Mouse (Mus musculus): ENCODE data around the gene Lsr. TPM values are rescaled to one million over a fixed set of nuclear protein-coding genes. Genes with fewer than 3 reads are reported as not detected.
A peak's percentile ranks its signal among the peaks of the same experiment; 100 is the strongest.

Gene Lsr
- polyA plus RNA-seq, 1 experiment = 7.5 TPM

- WGBS = under 1% methylated on average over 37 of the region's 37 CpGs
- Histone ChIP-seq H3K4me3 (ENCODE audit: extremely low read depth, insufficient read depth, insufficient read length) (peak within 1 kb of the TSS; percentile 53), H3K36me3 (ENCODE audit: control insufficient read depth, insufficient read depth, low read length) (no peaks in the 10 kb centered on the region), H3K27ac (ENCODE audit: insufficient read depth, low read length) (no peak within 1 kb of the TSS), H3K4me1 (ENCODE audit: control insufficient read depth, insufficient read depth, insufficient read length) (peaks cover 8% of the 10 kb centered on the region; the same call in 1 of the 2 replicates), H3K27me3 (ENCODE audit: control insufficient read depth, insufficient read depth, low read length) (peaks cover 3% of the 10 kb centered on the region; the same call in 1 of the 2 replicates)
- peak; percentile 95 for TF ChIP-seq CTCF (IDR thresholded peaks at IDR 0.05; ENCODE audit: extremely low read depth, insufficient read depth, insufficient read length, insufficient replicate concordance)
- TF ChIP-seq POLR2A (IDR thresholded peaks at IDR 0.05; ENCODE audit: low read depth, low read length) = no peak
- peak; percentile 80 to 88 for DNase-seq (ENCODE audit: low read depth in 1 of 2, low spot score in 2 of 2)
Measured at GRCm38 (mm10) chr7:30973501-30974289, 431 bp upstream of the Lsr start, which contains the start of gene Fam187b. Gene Fam187b (plus strand): TSS chr7:30973790.

- 28% methylated on average over 41 of the region's 41 CpGs for WGBS
- Histone ChIP-seq H3K27ac (ENCODE audit: insufficient read depth, low read length) (no peak overlapping the region), H3K27me3 (ENCODE audit: control insufficient read depth, insufficient read depth, low read length) (peaks cover 3% of the 10 kb centered on the region; the same call in 1 of the 2 replicates), H3K4me3 (ENCODE audit: extremely low read depth, insufficient read depth, insufficient read length) (peak overlapping the region; percentile 20; the same call in 1 of the 2 replicates), H3K36me3 (ENCODE audit: control insufficient read depth, insufficient read depth, low read length) (no peaks in the 10 kb centered on the region), H3K4me1 (ENCODE audit: control insufficient read depth, insufficient read depth, insufficient read length) (peaks cover 8% of the 10 kb centered on the region; the same call in 1 of the 2 replicates)
- no peak for TF ChIP-seq CTCF (IDR thresholded peaks at IDR 0.05; ENCODE audit: extremely low read depth, insufficient read depth, insufficient read length, insufficient replicate concordance)
- TF ChIP-seq POLR2A (IDR thresholded peaks at IDR 0.05; ENCODE audit: low read depth, low read length) = no peak
- DNase-seq (ENCODE audit: low read depth in 1 of 2, low spot score in 2 of 2) = no peak
Measured at GRCm38 (mm10) chr7:30972426-30973250, 626 bp downstream of the Lsr start.

DNA sequence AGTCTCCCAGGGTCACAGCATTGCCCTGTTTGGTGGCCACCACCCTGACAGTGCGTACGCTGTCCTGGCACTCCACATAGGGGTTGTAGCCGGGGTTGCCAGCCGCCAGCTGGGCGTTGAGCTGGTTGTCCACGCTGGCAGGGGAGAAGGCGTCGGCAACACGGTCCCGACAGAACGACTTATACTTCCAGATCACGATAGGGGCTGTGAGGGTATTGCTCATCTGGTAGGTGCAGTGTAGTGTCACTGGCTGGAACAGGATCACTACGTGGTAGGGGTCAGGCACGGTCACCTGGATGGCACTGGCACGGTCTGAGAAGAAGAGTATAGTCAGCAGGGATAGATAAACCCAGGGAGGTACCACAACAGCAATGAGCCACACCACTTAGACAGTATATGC, 1.4 kb downstream of the Lsr start:
- Histone ChIP-seq H3K4me1 (ENCODE audit: control insufficient read depth, insufficient read depth, insufficient read length) (peaks cover 8% of the 10 kb centered on the region; the same call in 1 of the 2 replicates), H3K4me3 (ENCODE audit: extremely low read depth, insufficient read depth, insufficient read length) (no peak overlapping the region), H3K36me3 (ENCODE audit: control insufficient read depth, insufficient read depth, low read length) (no peaks in the 10 kb centered on the region), H3K27me3 (ENCODE audit: control insufficient read depth, insufficient read depth, low read length) (peaks cover 3% of the 10 kb centered on the region; the same call in 1 of the 2 replicates), H3K27ac (ENCODE audit: insufficient read depth, low read length) (no peak overlapping the region)
- WGBS = 94% methylated on average over 15 of the region's 15 CpGs
- TF ChIP-seq POLR2A (IDR thresholded peaks at IDR 0.05; ENCODE audit: low read depth, low read length) (no peak), CTCF (IDR thresholded peaks at IDR 0.05; ENCODE audit: extremely low read depth, insufficient read depth, insufficient read length, insufficient replicate concordance) (no peak)
- no peak for DNase-seq (ENCODE audit: low read depth in 1 of 2, low spot score in 2 of 2)

GRCm38 (mm10) chr7:30969174-30969573, 4.1 kb downstream of the Lsr start:
- no peak for DNase-seq (ENCODE audit: low read depth in 1 of 2, low spot score in 2 of 2)
- TF ChIP-seq CTCF (IDR thresholded peaks at IDR 0.05; ENCODE audit: extremely low read depth, insufficient read depth, insufficient read length, insufficient replicate concordance) (no peak), POLR2A (IDR thresholded peaks at IDR 0.05; ENCODE audit: low read depth, low read length) (no peak)
- Histone ChIP-seq H3K27ac (ENCODE audit: insufficient read depth, low read length) (no peak overlapping the region), H3K27me3 (ENCODE audit: control insufficient read depth, insufficient read depth, low read length) (peaks cover 3% of the 10 kb centered on the region; the same call in 1 of the 2 replicates), H3K4me1 (ENCODE audit: control insufficient read depth, insufficient read depth, insufficient read length) (peaks cover 8% of the 10 kb centered on the region; the same call in 1 of the 2 replicates), H3K36me3 (ENCODE audit: control insufficient read depth, insufficient read depth, low read length) (no peaks in the 10 kb centered on the region), H3K4me3 (ENCODE audit: extremely low read depth, insufficient read depth, insufficient read length) (no peak overlapping the region)
- 86% methylated on average over 4 of the region's 4 CpGs for WGBS

DNA sequence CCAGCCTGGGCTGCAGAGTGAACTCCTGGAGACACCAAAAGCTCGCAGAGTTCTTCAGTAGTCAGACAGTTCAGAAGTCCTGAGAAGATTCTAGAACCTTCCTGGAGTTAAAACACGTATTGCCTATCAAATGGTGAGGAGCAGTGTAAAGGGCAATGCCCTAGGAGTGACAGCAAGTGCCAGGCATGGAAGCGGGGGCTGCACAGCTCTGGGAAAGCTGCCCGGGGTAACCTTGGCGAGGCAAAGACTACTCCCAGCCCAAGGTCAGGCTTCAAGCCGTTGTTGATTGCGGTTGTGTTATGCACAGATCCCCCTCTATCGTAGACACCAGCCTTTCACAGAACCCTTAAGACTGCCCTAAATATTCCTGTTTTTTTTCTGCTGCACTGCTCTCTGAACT, 4.7 kb downstream of the Lsr start:
- H3K4me3 ChIP-seq (ENCODE audit: extremely low read depth, insufficient read depth, insufficient read length) = no peak overlapping the region
- no peak for DNase-seq (ENCODE audit: low read depth in 1 of 2, low spot score in 2 of 2)
- 94% methylated on average over 8 of the region's 8 CpGs for WGBS
- H3K36me3 ChIP-seq (ENCODE audit: control insufficient read depth, insufficient read depth, low read length) = no peaks in the 10 kb centered on the region
- peaks cover 3% of the 10 kb centered on the region; the same call in 1 of the 2 replicates for H3K27me3 ChIP-seq (ENCODE audit: control insufficient read depth, insufficient read depth, low read length)
- H3K27ac ChIP-seq (ENCODE audit: insufficient read depth, low read length) = no peak overlapping the region
- H3K4me1 ChIP-seq (ENCODE audit: control insufficient read depth, insufficient read depth, insufficient read length) = peaks cover 7% of the 10 kb centered on the region; the same call in 1 of the 2 replicates
- TF ChIP-seq CTCF (IDR thresholded peaks at IDR 0.05; ENCODE audit: extremely low read depth, insufficient read depth, insufficient read length, insufficient replicate concordance) = no peak
- TF ChIP-seq POLR2A (IDR thresholded peaks at IDR 0.05; ENCODE audit: low read depth, low read length) = no peak

DNA sequence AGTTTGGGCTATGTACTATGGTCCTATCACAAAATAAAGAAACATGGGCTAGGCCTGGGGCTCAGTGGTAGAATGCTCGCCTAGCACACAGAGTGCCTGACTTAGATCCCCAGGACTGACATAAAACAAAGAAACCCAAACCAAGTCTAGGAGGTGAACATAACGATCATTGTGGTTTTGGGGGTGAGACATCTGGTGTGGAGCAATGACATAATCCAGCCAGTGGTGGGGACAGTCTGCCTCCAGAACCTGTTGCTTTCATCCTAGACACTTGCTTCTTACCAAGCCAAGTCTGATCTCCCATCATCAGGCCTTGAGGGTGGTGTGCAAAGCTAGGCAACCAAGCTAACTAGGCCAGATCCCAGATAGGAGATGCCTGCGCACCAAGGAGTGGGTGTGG, 6.6 kb downstream of the Lsr start:
- no peaks in the 10 kb centered on the region for H3K4me1 ChIP-seq (ENCODE audit: control insufficient read depth, insufficient read depth, insufficient read length)
- TF ChIP-seq CTCF (IDR thresholded peaks at IDR 0.05; ENCODE audit: extremely low read depth, insufficient read depth, insufficient read length, insufficient replicate concordance) (no peak), POLR2A (IDR thresholded peaks at IDR 0.05; ENCODE audit: low read depth, low read length) (no peak)
- 46% methylated on average over 3 of the region's 3 CpGs for WGBS
- no peak overlapping the region for H3K4me3 ChIP-seq (ENCODE audit: extremely low read depth, insufficient read depth, insufficient read length)
- no peaks in the 10 kb centered on the region for H3K27me3 ChIP-seq (ENCODE audit: control insufficient read depth, insufficient read depth, low read length)
- DNase-seq (ENCODE audit: low read depth in 1 of 2, low spot score in 2 of 2) = no peak
- no peak overlapping the region for H3K27ac ChIP-seq (ENCODE audit: insufficient read depth, low read length)
- H3K36me3 ChIP-seq (ENCODE audit: control insufficient read depth, insufficient read depth, low read length) = no peaks in the 10 kb centered on the region
